Mouse (Mus musculus): Measurements from ENCODE around the gene Glis1.

GRCm38 (mm10) chr4:107680311-107681098 is 246.1 kb downstream of the Glis1 start:
- TF ChIP-seq CTCF (IDR thresholded peaks at IDR 0.05; ENCODE audit: low read depth) (no peak), EP300 (IDR thresholded peaks at IDR 0.05; ENCODE audit: low read depth) (no peak)
